Mouse (Mus musculus) right cerebral cortex, postnatal 14 days (tissue): ENCODE data around the gene Hbs1l.

ENCODE experiments used
- DNase-seq: peaks from one replicate; pipeline ENCODE4 v3.0.0; 2022

The Hbs1l gene

GRCm38 (mm10) chr10:21410711-21411110 lies 114.9 kb downstream of the Hbs1l start:
- DNase-seq: no peak

DNA sequence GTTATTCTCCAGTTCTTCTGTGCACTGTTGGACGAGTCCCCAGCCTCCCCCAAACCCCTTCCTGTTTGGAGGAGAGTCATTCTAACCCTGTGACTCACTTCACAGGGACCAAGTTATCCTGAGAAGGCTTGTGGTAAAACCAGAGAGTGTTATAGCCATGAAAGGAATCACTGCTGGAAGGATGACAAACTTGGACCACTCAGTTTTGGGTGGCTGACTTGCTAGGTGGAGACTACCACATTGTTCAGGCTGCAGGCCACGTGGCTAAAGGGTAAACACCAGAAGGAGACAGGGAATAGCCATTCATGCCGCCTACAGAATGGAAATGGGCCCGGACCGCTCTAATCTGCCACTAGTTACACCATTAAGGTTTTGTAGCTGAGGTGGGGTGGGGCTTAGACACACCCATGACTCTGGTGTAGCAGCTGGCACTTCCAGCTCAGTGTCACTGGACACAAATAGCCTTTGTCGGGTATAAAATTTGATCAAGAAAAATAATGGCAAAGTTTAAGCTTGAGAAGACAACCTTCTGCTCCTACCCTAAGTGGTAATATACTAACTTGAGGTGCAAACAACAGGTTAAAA lies 115.9 kb downstream of the Hbs1l start:
- DNase-seq: no peak

- DNase-seq: no peak
Measured at GRCm38 (mm10) chr10:21415031-21415430, 119.3 kb downstream of the Hbs1l start.

GRCm38 (mm10) chr10:21416184-21416583 lies 120.4 kb downstream of the Hbs1l start:
- DNase-seq: no peak
